ENCODE assay signal across 10 mouse cellular contexts in the genomic region with DNA sequence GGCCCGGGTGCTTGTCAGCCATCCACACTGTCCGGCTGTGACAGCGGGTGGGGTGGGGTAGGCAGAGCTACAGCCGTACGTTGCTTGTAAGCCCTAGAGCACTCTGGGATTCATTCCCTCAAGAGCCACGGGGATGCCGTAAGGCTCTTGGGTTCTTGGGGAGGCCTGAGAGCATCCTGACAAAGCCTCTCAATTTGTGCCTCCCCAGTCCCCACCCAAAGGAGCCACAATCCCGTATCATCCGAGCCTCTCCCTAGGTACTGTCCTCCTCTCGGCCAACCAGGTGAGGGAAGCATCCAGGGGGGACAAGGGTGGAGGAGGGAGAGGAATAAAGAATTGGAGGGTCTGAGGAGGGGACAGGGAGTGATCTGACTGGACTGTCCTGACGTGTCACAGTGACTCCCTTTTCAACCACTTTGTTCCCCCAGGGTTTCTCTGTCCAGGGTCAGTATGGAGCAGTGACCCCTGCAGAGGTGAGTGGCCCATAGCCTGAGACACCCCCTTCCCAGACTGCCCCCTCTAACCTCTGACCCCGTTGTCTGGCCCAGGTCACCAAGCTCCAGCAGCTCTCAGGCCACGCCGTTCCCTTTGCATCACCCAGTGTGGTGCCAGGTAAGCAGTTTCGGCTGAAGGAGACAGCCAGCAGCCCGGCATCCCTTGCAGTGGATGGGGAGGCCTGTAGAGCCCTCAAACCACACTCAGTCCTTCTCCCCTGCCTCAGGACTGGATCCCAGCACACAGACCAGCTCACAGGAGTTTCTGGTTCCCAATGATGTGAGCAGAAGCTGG.
"Had no signal": no experiment of that assay in that cellular context is flagged by ENCODE, and none has a peak within 500 bp of the region (broad histone marks: within the 10 kb centered on the region; RNA-seq: fewer than 3 reads in every experiment).

No protein-coding gene starts in this region.

- DNase-seq: kidney, postnatal 10 days; kidney, postnatal 4 days; lung, embryonic 14.5 days; lung, postnatal 10 days; lung, postnatal 4 days; retina, postnatal 1 day; right cerebral cortex, postnatal 4 days; thymus, adult 2 months; thymus, postnatal 25 days had no signal

- ATAC-seq: midbrain, embryonic 16.5 days had no signal
